Mouse (Mus musculus) bone marrow macrophage, adult 2 months (primary cell): ENCODE measurements around the gene Mylip.

ENCODE experiments used
- CTCF ChIP-seq: IDR thresholded peaks from 2 replicates; pipeline ENCODE4 v1.5.1; 2012; ENCODE audit warnings: low read depth, mild to moderate bottlenecking, low read length, moderate library complexity
- POLR2A ChIP-seq: IDR thresholded peaks from 2 replicates; pipeline ENCODE4 v1.6.1; 2012; ENCODE audit warnings: mild to moderate bottlenecking, low read depth, low read length, borderline replicate concordance

- TF ChIP-seq CTCF (no peak), POLR2A (no peak)
Observed at GRCm38 (mm10) chr13:45382208-45382607, 7.3 kb upstream of the Mylip start.
